In the genomic region with DNA sequence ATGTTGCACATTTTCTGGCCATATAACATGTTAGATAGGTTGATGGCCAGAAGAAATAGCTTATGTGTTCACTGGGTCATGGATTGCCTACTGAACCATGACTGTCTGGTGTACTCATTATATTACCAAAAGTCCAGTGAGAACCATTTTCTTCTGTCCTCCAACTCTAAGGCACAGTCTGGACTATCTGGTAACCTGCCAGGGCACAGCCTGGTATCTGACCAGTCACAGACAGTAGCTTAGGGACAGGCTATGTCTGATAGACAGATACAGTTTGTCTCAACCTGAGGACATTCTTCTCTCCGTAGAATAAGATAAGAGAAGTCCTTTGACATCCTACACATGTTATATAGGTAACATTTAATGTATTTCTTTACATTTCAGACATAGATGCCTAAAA, we compare ENCODE assay signal across 22 mouse cellular contexts.
DNase-seq lines count a peak whose midpoint lies in the region; ATAC-seq lines count a peak whose summit lies in the region.
"Had no signal": no experiment of that assay in that cellular context is flagged by ENCODE, and none has a peak within 500 bp of the region (broad histone marks: within the 10 kb centered on the region; RNA-seq: fewer than 3 reads in every experiment).

No protein-coding gene starts in this region.

- no peak for DNase-seq in embryonic facial prominence, embryonic 11.5 days (ENCODE audit: low spot score)
- DNase-seq in embryonic facial prominence, embryonic 10.5 days (ENCODE audit: low spot score), result no peak
- DNase-seq in kidney, postnatal 10 days, result no peak
- no peak for DNase-seq in neural tube, embryonic 10.5 days (ENCODE audit: extremely low spot score, low spot score)
- DNase-seq: adrenal gland, adult 2 months; adrenal gland, postnatal 14 days; cerebellum, adult 11 months; cerebellum, adult 8-10 months; cerebellum, postnatal 25 days; embryo, embryonic 11 days; forebrain, postnatal 0 days; gastrocnemius, adult 2 months; gastrocnemius, postnatal 14 days; heart, adult 11 months had no signal

- WGBS in embryonic facial prominence, embryonic 11.5 days, result 97% methylated on average over 1 of the region's 1 CpGs
- WGBS in embryonic facial prominence, embryonic 10.5 days, result 88% methylated on average over 1 of the region's 1 CpGs
- WGBS in kidney, embryonic 16.5 days, result 39% methylated on average over 1 of the region's 1 CpGs
- 79% methylated on average over 1 of the region's 1 CpGs for WGBS in neural tube, embryonic 13.5 days

- H3K36me3 ChIP-seq in embryonic facial prominence, embryonic 11.5 days (replicated peaks; ENCODE audit: control insufficient read depth, insufficient read depth, low read depth, low read length), result no peaks in the 10 kb centered on the region
- no peaks in the 10 kb centered on the region for H3K36me3 ChIP-seq in embryonic facial prominence, embryonic 10.5 days (replicated peaks)
- H3K36me3 ChIP-seq in kidney, embryonic 16.5 days (ENCODE audit: insufficient read depth, low read length), result no peaks in the 10 kb centered on the region
- H3K36me3 ChIP-seq in neural tube, embryonic 13.5 days, result no peaks in the 10 kb centered on the region
- H3K36me3 ChIP-seq: embryonic facial prominence, embryonic 12.5 days; embryonic facial prominence, embryonic 15.5 days; hindbrain, embryonic 12.5 days; hindbrain, embryonic 15.5 days had no signal

- no peaks in the 10 kb centered on the region for H3K4me1 ChIP-seq in embryonic facial prominence, embryonic 11.5 days (ENCODE audit: control insufficient read depth, insufficient read depth, low read length)
- no peaks in the 10 kb centered on the region for H3K4me1 ChIP-seq in embryonic facial prominence, embryonic 10.5 days
- H3K4me1 ChIP-seq in kidney, embryonic 16.5 days (ENCODE audit: insufficient read depth, low read length), result 0 out of 2 replicates have a peak, but pooled peaks cover 6% of the 10 kb centered on the region
- peaks cover 15% of the 10 kb centered on the region for H3K4me1 ChIP-seq in neural tube, embryonic 13.5 days (replicated peaks)
- H3K4me1 ChIP-seq: embryonic facial prominence, embryonic 12.5 days; hindbrain, embryonic 12.5 days; hindbrain, embryonic 15.5 days had no signal

- H3K4me2 ChIP-seq in embryonic facial prominence, embryonic 11.5 days (ENCODE audit: low read depth, low read length), result no peak overlapping the region
- H3K4me2 ChIP-seq in kidney, embryonic 16.5 days (replicated peaks; ENCODE audit: low read depth, low read length), result no peak overlapping the region
- H3K4me2 ChIP-seq in neural tube, embryonic 13.5 days, result no peak overlapping the region
- H3K4me2 ChIP-seq: embryonic facial prominence, embryonic 12.5 days; embryonic facial prominence, embryonic 15.5 days; heart, embryonic 11.5 days; hindbrain, embryonic 12.5 days; hindbrain, embryonic 15.5 days had no signal

- no peak overlapping the region for H3K9ac ChIP-seq in embryonic facial prominence, embryonic 11.5 days (replicated peaks; ENCODE audit: low read length)
- H3K9ac ChIP-seq in kidney, embryonic 16.5 days (replicated peaks; ENCODE audit: low read length), result no peak overlapping the region
- no peak overlapping the region for H3K9ac ChIP-seq in neural tube, embryonic 13.5 days
- H3K9ac ChIP-seq: embryonic facial prominence, embryonic 12.5 days; embryonic facial prominence, embryonic 15.5 days; forebrain, postnatal 0 days; hindbrain, embryonic 12.5 days; hindbrain, embryonic 15.5 days had no signal

- no peaks in the 10 kb centered on the region for H3K9me3 ChIP-seq in embryonic facial prominence, embryonic 11.5 days (replicated peaks; ENCODE audit: control insufficient read depth, low read length)
- H3K9me3 ChIP-seq in embryonic facial prominence, embryonic 10.5 days, result no peaks in the 10 kb centered on the region
- no peaks in the 10 kb centered on the region for H3K9me3 ChIP-seq in kidney, embryonic 16.5 days (ENCODE audit: low read length)
- H3K9me3 ChIP-seq in neural tube, embryonic 13.5 days, result no peaks in the 10 kb centered on the region
- H3K9me3 ChIP-seq: embryonic facial prominence, embryonic 12.5 days; embryonic facial prominence, embryonic 15.5 days; hindbrain, embryonic 12.5 days; hindbrain, embryonic 15.5 days had no signal

- no peak overlapping the region for H3K27ac ChIP-seq in embryonic facial prominence, embryonic 11.5 days (replicated peaks; ENCODE audit: low read depth, low read length)
- no peak overlapping the region for H3K27ac ChIP-seq in embryonic facial prominence, embryonic 10.5 days (replicated peaks)
- no peak overlapping the region for H3K27ac ChIP-seq in kidney, embryonic 16.5 days (ENCODE audit: low read length)
- no peak overlapping the region for H3K27ac ChIP-seq in neural tube, embryonic 13.5 days (replicated peaks)
- H3K27ac ChIP-seq: embryonic facial prominence, embryonic 12.5 days; embryonic facial prominence, embryonic 15.5 days; gastrocnemius, adult 2 months; hindbrain, embryonic 12.5 days; hindbrain, embryonic 15.5 days had no signal

- H3K27me3 ChIP-seq in embryonic facial prominence, embryonic 11.5 days (ENCODE audit: control insufficient read depth, insufficient read depth, low read length), result no peaks in the 10 kb centered on the region
- H3K27me3 ChIP-seq in embryonic facial prominence, embryonic 10.5 days (replicated peaks; ENCODE audit: low read depth, poor library complexity, severe bottlenecking), result no peaks in the 10 kb centered on the region
- no peaks in the 10 kb centered on the region for H3K27me3 ChIP-seq in kidney, embryonic 16.5 days (ENCODE audit: insufficient read depth, low read length)
- no peaks in the 10 kb centered on the region for H3K27me3 ChIP-seq in neural tube, embryonic 13.5 days
- H3K27me3 ChIP-seq: embryonic facial prominence, embryonic 12.5 days; embryonic facial prominence, embryonic 15.5 days; hindbrain, embryonic 12.5 days; hindbrain, embryonic 15.5 days had no signal

- ATAC-seq in embryonic facial prominence, embryonic 11.5 days (replicated peaks; ENCODE audit: insufficient number of reproducible peaks, low FRiP score, low TSS enrichment, low read depth), result 0 out of 2 replicates have a peak, but pooled peaks have one; percentile 39
- peak; percentile 59; the same call in 1 of the 2 replicates for ATAC-seq in kidney, embryonic 16.5 days (ENCODE audit: low FRiP score, low TSS enrichment)
- ATAC-seq in neural tube, embryonic 13.5 days (ENCODE audit: low read depth), result peak; percentile 75; the same call in 1 of the 2 replicates
- ATAC-seq: CD4-positive, CD25-positive, alpha-beta regulatory T cell, adult 4 months; forebrain, postnatal 0 days had no signal

- no peak overlapping the region for H3K4me3 ChIP-seq in embryonic facial prominence, embryonic 11.5 days (ENCODE audit: low read depth, low read length)
- no peak overlapping the region for H3K4me3 ChIP-seq in embryonic facial prominence, embryonic 10.5 days
- H3K4me3 ChIP-seq in kidney, embryonic 16.5 days (ENCODE audit: low read length), result no peak overlapping the region
- H3K4me3 ChIP-seq in neural tube, embryonic 13.5 days, result no peak overlapping the region
- H3K4me3 ChIP-seq: embryonic facial prominence, embryonic 12.5 days; embryonic facial prominence, embryonic 15.5 days; gastrocnemius, adult 2 months; hindbrain, embryonic 12.5 days; hindbrain, embryonic 15.5 days had no signal
